Mouse (Mus musculus) midbrain, embryonic 11.5 days (tissue): Measurements from ENCODE around the gene Olfr1338. TPM values are rescaled to one million over a fixed set of nuclear protein-coding genes. Genes with fewer than 3 reads are reported as not detected.
"Not testable (repeated sequence)": the region's sequence is repeated elsewhere in the genome, so short reads cannot be mapped to it uniquely, and the experiment has no call there.

Experiments
- ATAC-seq: fragments of 200-750 bp; cut with Nextera tagmentation; 2 replicates; pipeline ENCODE4 v1.8.0; 2017; ENCODE audit warnings: moderate TSS enrichment, moderate library complexity; ENCODE audit not compliant: low FRiP score
- DNase-seq: peaks from one replicate; pipeline ENCODE4 v3.0.0; 2015; ENCODE audit warnings: low spot score; ENCODE audit errors: missing footprints
- H3K27ac ChIP-seq: fragments of 300-500 bp; sonication (generic); 2 replicates; pipeline ENCODE4 v1.5.1; 2014; ENCODE audit warnings: low read depth, low read length
- H3K27me3 ChIP-seq: fragments of 300-500 bp; sonication (generic); 2 replicates; pipeline ENCODE4 v1.6.1; 2014; ENCODE audit warnings: mild to moderate bottlenecking, low read length, moderate library complexity, mixed read lengths; ENCODE audit not compliant: control insufficient read depth, insufficient read depth
- H3K36me3 ChIP-seq: fragments of 300-500 bp; sonication (generic); 2 replicates; pipeline ENCODE4 v1.6.1; 2014; ENCODE audit warnings: mild to moderate bottlenecking, low read length, moderate library complexity, mixed read lengths; ENCODE audit not compliant: control insufficient read depth, insufficient read depth
- H3K4me1 ChIP-seq: fragments of 300-500 bp; sonication (generic); 2 replicates; pipeline ENCODE4 v1.6.1; 2014; ENCODE audit warnings: low read length; ENCODE audit not compliant: control insufficient read depth, insufficient read depth
- H3K4me2 ChIP-seq: fragments of 300-500 bp; sonication (generic); 2 replicates; pipeline ENCODE4 v1.6.1; 2014; ENCODE audit warnings: mild to moderate bottlenecking, moderate library complexity
- H3K4me3 ChIP-seq: fragments of 300-500 bp; sonication (generic); 2 replicates; pipeline ENCODE4 v1.5.1; 2014; ENCODE audit warnings: low read depth, low read length
- H3K9ac ChIP-seq: fragments of 300-500 bp; sonication (generic); 2 replicates; pipeline ENCODE4 v1.6.1; 2014; ENCODE audit warnings: low read length
- H3K9me3 ChIP-seq: fragments of 300-500 bp; sonication (generic); 2 replicates; pipeline ENCODE4 v1.6.1; 2016; ENCODE audit warnings: low read length; ENCODE audit not compliant: control insufficient read depth
- WGBS: fragments of 180-500 bp; shearing (Covaris S2); extraction: QIAGEN DNeasy Blood & Tissue Kit; methylation state at CpG from one replicate; pipeline ENCODE4 v1.1.7; 2014; 5-methylcytosine and 5-hydroxymethylcytosine counted together
- polyA plus RNA-seq: library from polyadenylated mRNA; unstranded; fragments of >200 nt; fragmentation: Nextera tagmentation; extraction: Ambion mirVana; gene quantifications from 2 replicates; pipeline ENCODE4 v1.2.1, GENCODE M21; 2014

The Olfr1338 gene
- polyA plus RNA-seq = not detected in 2 replicates

DNA sequence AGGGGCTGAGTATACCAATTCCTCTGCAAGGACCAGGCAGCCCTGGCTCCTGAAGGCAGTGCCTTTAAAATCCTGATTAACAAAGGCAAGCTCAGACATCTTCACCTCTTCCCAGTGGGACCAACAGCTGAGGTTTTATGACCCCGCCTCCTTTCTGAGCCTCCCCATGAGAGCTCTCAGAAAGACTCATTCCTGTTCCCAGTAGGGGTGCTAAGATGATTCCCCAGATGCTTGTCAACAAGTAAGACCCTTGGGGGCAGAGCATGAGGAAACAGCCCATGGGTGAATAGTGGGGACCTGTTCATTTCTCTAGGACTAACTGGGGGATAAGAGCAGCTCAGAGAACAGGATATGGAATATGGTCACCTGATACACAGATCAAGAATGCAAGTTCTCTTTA is at the start of gene Olfr1338:
Gene Olfr1338, minus strand, starts transcription at position 101 of the 400 bp plus-strand sequence.
- Histone ChIP-seq H3K4me2 (no peak within 1 kb of the TSS), H3K27me3 (no peaks in the 10 kb centered on the region), H3K9ac (no peak within 1 kb of the TSS), H3K4me3 (no peak within 1 kb of the TSS), H3K36me3 (no peaks in the 10 kb centered on the region), H3K4me1 (no peaks in the 10 kb centered on the region), H3K9me3 (no peaks in the 10 kb centered on the region), H3K27ac (no peak within 1 kb of the TSS)
- ATAC-seq (no peak), DNase-seq (no peak)
- 92% methylated on average over 1 of the region's 1 CpGs for WGBS

DNA sequence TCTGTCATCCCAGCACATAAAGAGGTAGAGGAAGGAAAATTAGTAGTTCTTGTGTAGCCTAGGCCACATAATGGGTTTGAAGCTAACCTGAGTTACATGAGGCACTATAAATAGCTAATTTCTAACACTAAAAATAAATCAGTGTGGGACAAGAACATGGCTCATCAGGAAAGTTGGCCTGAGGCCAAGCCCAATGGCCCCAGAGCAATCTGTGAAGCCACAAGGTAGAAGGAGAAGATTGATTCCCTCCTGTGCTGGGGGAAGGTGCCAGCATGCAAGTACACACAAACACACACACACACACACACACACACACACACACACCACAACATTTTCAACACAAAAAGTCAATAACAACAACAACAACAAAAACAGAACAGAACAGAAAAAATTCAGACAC is 34.3 kb upstream of the Olfr1338 start:
- not testable (repeated sequence) for ATAC-seq, H3K9ac ChIP-seq, H3K4me1 ChIP-seq, H3K36me3 ChIP-seq, H3K9me3 ChIP-seq, H3K27me3 ChIP-seq, H3K4me2 ChIP-seq, DNase-seq, H3K27ac ChIP-seq, H3K4me3 ChIP-seq

DNA sequence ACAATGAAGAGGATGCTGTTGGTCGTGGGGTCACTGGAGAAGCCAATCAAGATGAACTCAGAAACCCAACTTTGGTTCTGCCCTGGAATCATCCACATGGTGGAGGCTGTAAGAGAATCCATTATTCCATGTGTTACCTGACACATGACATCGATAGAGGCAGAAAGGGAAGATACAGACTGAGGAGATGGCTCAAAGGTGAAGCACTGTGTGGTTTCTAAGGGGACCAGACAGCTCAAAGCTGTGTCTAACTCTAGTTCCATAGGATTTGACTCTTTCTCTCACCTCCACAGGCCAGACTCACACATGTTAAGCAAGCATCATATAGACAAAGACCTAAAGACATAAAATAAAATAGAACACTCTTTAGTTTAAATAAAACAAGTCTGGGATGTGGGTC is 23.9 kb upstream of the Olfr1338 start, which contains the start of gene Olfr1337:
Gene Olfr1337, minus strand, starts transcription at position 101 of the 400 bp plus-strand sequence.
- no peak for ATAC-seq
- no peaks in the 10 kb centered on the region for H3K36me3 ChIP-seq
- no peak for DNase-seq
- no peak within 1 kb of the TSS for H3K4me3 ChIP-seq
- no peaks in the 10 kb centered on the region for H3K4me1 ChIP-seq
- H3K9ac ChIP-seq = no peak within 1 kb of the TSS
- no peak within 1 kb of the TSS for H3K27ac ChIP-seq
- H3K27me3 ChIP-seq = no peaks in the 10 kb centered on the region
- no peak within 1 kb of the TSS for H3K4me2 ChIP-seq
- WGBS = 86% methylated on average over 2 of the region's 2 CpGs
- H3K9me3 ChIP-seq = no peaks in the 10 kb centered on the region

DNA sequence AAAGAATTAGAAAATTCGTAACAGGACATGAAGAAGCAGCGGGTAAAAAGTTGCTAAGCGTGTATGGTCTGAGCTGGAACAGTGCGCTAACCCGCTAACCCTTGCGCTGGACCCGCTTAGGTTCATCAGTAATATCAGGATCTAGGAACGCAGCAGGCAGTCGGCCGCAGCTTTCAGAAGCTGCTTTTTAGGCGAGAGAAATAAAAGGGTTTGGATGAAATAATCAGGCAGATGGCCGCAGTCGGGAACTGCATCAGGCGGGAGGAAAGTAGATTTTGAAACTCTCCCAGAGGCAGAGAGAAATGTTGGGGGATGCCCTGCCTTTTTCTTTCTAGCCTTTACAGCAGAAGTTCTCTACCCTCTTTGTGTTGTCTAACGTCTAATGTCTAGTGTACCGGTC is 16.7 kb downstream of the Olfr1338 start:
- peaks cover 9% of the 10 kb centered on the region for H3K27me3 ChIP-seq
- 1% methylated on average over 16 of the region's 16 CpGs for WGBS
- no peak overlapping the region for H3K27ac ChIP-seq
- H3K4me3 ChIP-seq = no peak overlapping the region
- no peaks in the 10 kb centered on the region for H3K36me3 ChIP-seq
- no peaks in the 10 kb centered on the region; the same call in 1 of the 2 replicates for H3K4me1 ChIP-seq
- no peaks in the 10 kb centered on the region for H3K9me3 ChIP-seq
- peak overlapping the region; percentile 1; the same call in 1 of the 2 replicates for H3K4me2 ChIP-seq
- no peak for ATAC-seq
- H3K9ac ChIP-seq = no peak overlapping the region
- peak; percentile 91 for DNase-seq

DNA sequence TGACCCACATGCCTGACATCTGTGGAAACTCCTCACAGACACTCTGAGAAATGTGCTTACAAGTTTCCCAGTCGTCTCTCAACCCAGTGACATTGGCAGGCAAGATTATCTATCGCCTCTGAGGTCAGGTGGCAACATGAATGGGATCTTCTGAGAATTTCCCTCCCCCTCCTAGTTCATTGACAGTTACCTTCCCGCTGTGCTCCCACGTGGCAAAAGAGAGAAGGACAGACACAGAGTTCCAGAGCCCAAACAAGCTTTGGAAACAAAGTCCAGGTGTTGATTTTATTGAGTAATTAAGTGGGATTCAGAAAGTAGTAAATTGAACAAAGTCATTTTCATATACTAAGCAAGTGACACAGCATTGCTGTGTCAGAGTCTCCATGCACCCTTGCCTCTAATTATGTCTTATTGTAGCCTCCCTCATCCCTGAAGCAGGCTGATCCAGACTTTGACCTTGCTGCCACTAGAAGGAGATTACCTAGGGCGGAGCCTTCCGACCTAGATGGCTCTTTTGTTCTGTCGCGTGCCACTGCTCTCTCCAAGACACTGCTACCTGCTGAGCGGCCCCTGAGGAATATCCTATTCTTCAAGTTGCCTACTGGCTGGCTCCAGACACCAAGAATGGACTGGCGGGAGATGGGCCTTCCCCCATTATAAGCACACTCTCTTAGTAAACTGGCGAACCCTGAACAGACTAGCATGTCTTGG is 17.4 kb downstream of the Olfr1338 start:
- H3K27me3 ChIP-seq = peaks cover 9% of the 10 kb centered on the region
- no peaks in the 10 kb centered on the region; the same call in 1 of the 2 replicates for H3K4me1 ChIP-seq
- H3K4me3 ChIP-seq = no peak overlapping the region
- ATAC-seq (no peak), DNase-seq (peak; percentile 84)
- no peaks in the 10 kb centered on the region for H3K36me3 ChIP-seq
- WGBS = 2% methylated on average over 11 of the region's 11 CpGs
- H3K4me2 ChIP-seq = peak overlapping the region; percentile 1; the same call in 1 of the 2 replicates
- H3K9me3 ChIP-seq = no peaks in the 10 kb centered on the region
- no peak overlapping the region for H3K27ac ChIP-seq
- no peak overlapping the region for H3K9ac ChIP-seq

DNA sequence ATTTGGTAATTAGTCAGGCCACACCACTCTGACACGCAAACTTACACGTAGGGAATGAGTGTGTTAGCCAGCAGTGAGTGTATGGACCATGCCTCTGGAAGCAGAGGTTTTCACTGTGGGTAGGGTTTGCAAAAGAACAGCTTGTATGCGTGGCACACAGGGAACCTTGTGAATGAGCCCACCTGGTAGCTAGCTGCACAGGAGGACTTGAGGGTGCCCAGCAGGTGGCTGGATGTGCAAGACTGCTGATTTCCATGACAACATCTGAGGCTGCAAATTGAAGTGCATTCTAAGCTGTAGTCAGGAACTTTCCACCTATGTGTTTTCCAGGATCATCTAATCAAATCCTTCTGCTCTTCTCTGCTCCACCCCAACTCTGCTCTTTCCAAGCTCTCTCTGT is 19.0 kb downstream of the Olfr1338 start:
- DNase-seq = no peak
- no peak for ATAC-seq
- Histone ChIP-seq H3K36me3 (no peaks in the 10 kb centered on the region), H3K4me1 (no peaks in the 10 kb centered on the region; the same call in 1 of the 2 replicates), H3K4me3 (no peak overlapping the region), H3K4me2 (no peak overlapping the region), H3K9ac (no peak overlapping the region), H3K27ac (no peak overlapping the region), H3K9me3 (no peaks in the 10 kb centered on the region), H3K27me3 (peaks cover 9% of the 10 kb centered on the region)
- WGBS = 56% methylated on average over 3 of the region's 3 CpGs

DNA sequence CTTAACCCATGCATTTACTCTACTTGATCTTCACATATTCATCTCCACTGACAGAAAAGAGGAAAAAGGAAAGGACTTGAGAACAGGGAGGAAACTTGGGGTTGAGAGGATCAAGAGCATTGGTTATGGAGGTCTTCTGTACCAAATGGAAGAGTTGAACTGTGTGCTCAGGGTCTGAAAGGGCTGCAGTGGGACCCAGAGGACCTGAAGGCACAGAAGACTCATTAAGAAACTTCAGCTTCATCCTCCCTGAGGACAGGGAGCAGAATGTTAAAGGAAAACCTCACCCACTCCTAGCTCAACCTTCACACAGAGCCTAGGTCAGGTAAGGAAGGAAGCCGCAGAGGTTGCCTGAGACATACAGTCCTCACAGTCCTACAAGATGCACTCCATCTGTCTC is 26.7 kb downstream of the Olfr1338 start, which contains the start of gene Olfr1339:
Gene Olfr1339, plus strand, starts transcription at position 301 of the 400 bp plus-strand sequence.
- WGBS = 93% methylated on average over 1 of the region's 1 CpGs
- Histone ChIP-seq H3K4me3 (no peak within 1 kb of the TSS), H3K9ac (no peak within 1 kb of the TSS), H3K36me3 (no peaks in the 10 kb centered on the region), H3K4me2 (no peak within 1 kb of the TSS), H3K9me3 (no peaks in the 10 kb centered on the region), H3K27me3 (no peaks in the 10 kb centered on the region), H3K4me1 (no peaks in the 10 kb centered on the region), H3K27ac (no peak within 1 kb of the TSS)
- DNase-seq (no peak), ATAC-seq (no peak)

DNA sequence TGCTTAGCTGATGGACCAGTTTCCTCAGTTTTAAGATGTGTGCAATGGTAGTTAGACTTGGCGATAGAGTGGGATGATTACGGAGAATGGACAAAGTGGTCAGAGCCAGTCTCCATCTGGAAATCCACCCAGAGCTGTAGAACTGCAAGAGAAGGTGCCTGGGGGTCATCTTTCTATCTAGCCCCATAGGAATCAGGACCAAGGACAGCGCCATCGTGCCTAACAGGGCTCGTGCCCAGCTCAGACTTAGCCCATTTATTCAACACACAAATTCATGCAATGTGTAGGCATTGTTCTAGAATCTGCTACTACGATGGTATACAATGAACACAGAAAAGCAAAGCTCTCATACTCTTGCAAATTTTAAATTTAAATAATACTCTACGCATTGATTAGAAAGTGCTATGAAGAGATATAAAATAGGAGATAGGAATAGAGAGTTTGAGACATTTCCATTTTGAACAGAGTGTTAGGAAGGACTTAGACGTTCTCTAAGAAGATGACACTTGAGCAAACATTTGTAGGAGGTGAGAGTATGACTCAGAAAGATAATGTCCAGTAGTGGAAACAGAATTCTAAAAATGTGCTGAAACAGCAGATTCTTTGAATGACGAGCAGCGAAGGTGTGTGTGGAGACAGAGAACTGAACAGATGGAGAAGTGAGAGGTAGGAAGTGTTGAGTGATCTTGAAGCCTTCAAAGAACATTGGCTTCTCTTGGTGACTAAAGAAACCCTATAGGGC is 36.6 kb downstream of the Olfr1338 start:
- H3K4me3 ChIP-seq = no peak overlapping the region
- H3K27me3 ChIP-seq = no peaks in the 10 kb centered on the region
- H3K4me2 ChIP-seq = no peak overlapping the region
- WGBS = 54% methylated on average over 10 of the region's 10 CpGs
- no peaks in the 10 kb centered on the region for H3K4me1 ChIP-seq
- no peak overlapping the region for H3K27ac ChIP-seq
- no peaks in the 10 kb centered on the region for H3K36me3 ChIP-seq
- ATAC-seq = no peak
- H3K9ac ChIP-seq = no peak overlapping the region
- no peak for DNase-seq
- no peaks in the 10 kb centered on the region for H3K9me3 ChIP-seq

DNA sequence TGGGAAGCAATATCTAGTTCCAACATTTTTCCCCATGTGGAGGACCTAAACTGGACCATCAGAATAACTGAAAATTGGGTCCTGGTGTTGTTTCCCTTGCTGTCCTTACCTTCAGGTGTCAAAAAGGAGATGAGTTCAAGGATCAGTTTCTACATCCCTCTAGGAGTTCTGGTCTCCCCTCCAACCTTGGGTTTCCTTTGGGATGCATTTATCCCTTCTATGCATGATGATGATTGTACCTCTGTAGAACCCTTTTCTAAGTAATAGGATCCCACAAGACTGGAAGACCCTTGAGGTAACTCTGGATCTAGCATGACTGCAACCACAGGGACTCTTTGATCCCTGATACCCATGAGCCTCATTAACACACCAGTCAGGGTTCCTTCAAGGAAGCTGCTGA is 38.7 kb downstream of the Olfr1338 start, which contains the start of gene Olfr1340:
Gene Olfr1340, plus strand, starts transcription at position 301 of the 400 bp plus-strand sequence.
- Histone ChIP-seq H3K4me2 (no peak within 1 kb of the TSS), H3K4me1 (no peaks in the 10 kb centered on the region), H3K36me3 (no peaks in the 10 kb centered on the region), H3K9ac (no peak within 1 kb of the TSS), H3K27ac (no peak within 1 kb of the TSS), H3K9me3 (no peaks in the 10 kb centered on the region), H3K27me3 (no peaks in the 10 kb centered on the region), H3K4me3 (no peak within 1 kb of the TSS)
- ATAC-seq = no peak
- DNase-seq = no peak
